Mouse (Mus musculus): ENCODE results near the gene Bcap29.
A peak's percentile ranks its signal among the peaks of the same experiment; 100 is the strongest.

Gene Bcap29

GRCm38 (mm10) chr12:31578691-31579476 lies 55.6 kb downstream of the Bcap29 start:
- DNase-seq: peak; percentile 35

- peak; percentile 25 for DNase-seq
Observed at GRCm38 (mm10) chr12:31574506-31574905, 60.0 kb downstream of the Bcap29 start.

- DNase-seq: peak; percentile 13
Observed at GRCm38 (mm10) chr12:31569784-31570183, 64.7 kb downstream of the Bcap29 start.

GRCm38 (mm10) chr12:31568661-31569060 lies 65.8 kb downstream of the Bcap29 start:
- peak; percentile 93 for DNase-seq

GRCm38 (mm10) chr12:31567535-31567934 lies 66.9 kb downstream of the Bcap29 start:
- peak; percentile 77 for DNase-seq

GRCm38 (mm10) chr12:31560712-31561111 lies 73.7 kb downstream of the Bcap29 start:
- no peak for DNase-seq

GRCm38 (mm10) chr12:31560002-31560401 lies 74.5 kb downstream of the Bcap29 start:
- no peak for DNase-seq

GRCm38 (mm10) chr12:31554371-31554770 lies 80.1 kb downstream of the Bcap29 start:
- DNase-seq: peak; percentile 33

- DNase-seq: peak; percentile 22
Observed at GRCm38 (mm10) chr12:31551252-31551651, 83.2 kb downstream of the Bcap29 start.

- DNase-seq: no peak
Observed at GRCm38 (mm10) chr12:31546061-31546460, 88.4 kb downstream of the Bcap29 start.

- no peak for DNase-seq
Observed at GRCm38 (mm10) chr12:31545219-31545618, 89.2 kb downstream of the Bcap29 start.

GRCm38 (mm10) chr12:31541541-31541940 lies 92.9 kb downstream of the Bcap29 start:
- peak; percentile 11 for DNase-seq

Data from heart, adult 11 months (tissue).